Mouse (Mus musculus) liver, adult 2 months (tissue): ENCODE measurements around the gene Lce3c. TPM values are rescaled to one million over a fixed set of nuclear protein-coding genes. Genes with fewer than 3 reads are reported as not detected.

Experiments
- DNase-seq: peaks from one replicate; pipeline ENCODE4 v3.0.0-alpha.2; 2011; ENCODE audit warnings: low read depth, low spot score; ENCODE audit errors: extremely low read depth
- H3K27ac ChIP-seq: fragments of 200-500 bp; replicated peaks from 2 replicates; pipeline ENCODE4 v1.5.1; 2012; ENCODE audit warnings: low read depth, mild to moderate bottlenecking, control low read depth, inconsistent platforms, low read length; ENCODE audit not compliant: insufficient read depth
- H3K27me3 ChIP-seq: fragments of 200-500 bp; 2 replicates; pipeline ENCODE4 v1.6.1; 2012; ENCODE audit warnings: mild to moderate bottlenecking, moderate library complexity, low read length, inconsistent platforms; ENCODE audit not compliant: control insufficient read depth, insufficient read depth
- H3K36me3 ChIP-seq: fragments of 200-500 bp; 2 replicates; pipeline ENCODE4 v1.6.1; 2012; ENCODE audit warnings: low read length, inconsistent platforms; ENCODE audit not compliant: control insufficient read depth, insufficient read depth
- H3K4me1 ChIP-seq: fragments of 200-500 bp; 2 replicates; pipeline ENCODE4 v1.6.1; 2011; ENCODE audit warnings: low read length; ENCODE audit not compliant: control insufficient read depth, insufficient read depth
- H3K4me3 ChIP-seq: fragments of 200-500 bp; 2 replicates; pipeline ENCODE4 v1.5.1; 2011; ENCODE audit warnings: low read depth, mild to moderate bottlenecking, control low read depth, low read length, moderate library complexity; ENCODE audit not compliant: insufficient read depth
- H3K79me2 ChIP-seq: fragments of 200-500 bp; 2 replicates; pipeline ENCODE4 v1.6.1; 2012; ENCODE audit warnings: inconsistent platforms, mild to moderate bottlenecking, low read length, moderate library complexity; ENCODE audit not compliant: control insufficient read depth, insufficient read depth
- H3K9ac ChIP-seq: fragments of 200-500 bp; 2 replicates; pipeline ENCODE4 v1.6.1; 2012; ENCODE audit warnings: low read depth, mild to moderate bottlenecking, control low read depth, inconsistent platforms, low read length
- CTCF ChIP-seq: fragments of 200-500 bp; IDR thresholded peaks from 2 replicates; pipeline ENCODE4 v1.5.1; 2011; ENCODE audit warnings: low read depth, low read length, control low read depth
- POLR2A ChIP-seq: fragments of 200-500 bp; IDR thresholded peaks from 2 replicates; pipeline ENCODE4 v1.6.1; 2011; ENCODE audit warnings: low read length, control low read depth; ENCODE audit not compliant: insufficient read depth; ENCODE audit errors: extremely low read depth
- WGBS: fragments of 180-500 bp; shearing (Covaris S2); methylation state at CpG from one replicate; pipeline ENCODE4 v1.1.7; 2018; 5-methylcytosine and 5-hydroxymethylcytosine counted together
- polyA plus RNA-seq: library from polyadenylated mRNA; depleted of rRNA; stranded (reverse); fragments of >200 nt; gene quantifications from 2 replicates; pipeline ENCODE4 v1.2.3, GENCODE M21; 2012; rRNA removed
- total RNA-seq: library from RNA; depleted of rRNA; stranded (reverse); fragments of >200 nt; gene quantifications from 2 replicates; pipeline ENCODE4 v1.2.3, GENCODE M21; 2014; rRNA removed

Lce3c gene
- total RNA-seq (not detected in 2 replicates), polyA plus RNA-seq (not detected in 2 replicates)

DNA sequence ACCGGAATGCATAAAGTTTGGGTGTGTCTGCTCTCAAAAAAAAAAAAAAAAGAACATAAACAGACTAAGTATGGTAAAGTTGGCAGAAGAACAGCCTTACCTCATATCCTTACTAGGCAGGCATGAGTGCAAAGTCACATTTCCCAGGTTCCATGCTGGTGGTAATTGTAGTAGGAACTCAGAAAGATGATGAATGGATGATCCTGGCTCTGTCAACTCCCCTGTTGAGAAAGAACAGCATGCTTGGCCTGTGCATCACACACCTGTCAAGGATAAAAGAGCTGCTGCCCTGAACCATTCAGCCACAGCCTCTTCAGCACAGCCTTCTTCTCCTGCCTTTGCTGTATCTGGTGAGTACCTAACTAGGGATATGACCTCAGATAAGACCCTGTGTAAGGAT lies at the start of gene Lce3c:
Gene Lce3c (plus strand): TSS at position 301 of the 400 bp plus-strand sequence.
- Histone ChIP-seq H3K4me1 (no peaks in the 10 kb centered on the region), H3K9ac (no peak within 1 kb of the TSS), H3K36me3 (no peaks in the 10 kb centered on the region), H3K79me2 (no peaks in the 10 kb centered on the region), H3K4me3 (no peak within 1 kb of the TSS), H3K27me3 (no peaks in the 10 kb centered on the region), H3K27ac (no peak within 1 kb of the TSS)
- no peak for TF ChIP-seq POLR2A
- no peak for TF ChIP-seq CTCF
- WGBS, result 50% methylated on average over 1 of the region's 1 CpGs
- no peak for DNase-seq

DNA sequence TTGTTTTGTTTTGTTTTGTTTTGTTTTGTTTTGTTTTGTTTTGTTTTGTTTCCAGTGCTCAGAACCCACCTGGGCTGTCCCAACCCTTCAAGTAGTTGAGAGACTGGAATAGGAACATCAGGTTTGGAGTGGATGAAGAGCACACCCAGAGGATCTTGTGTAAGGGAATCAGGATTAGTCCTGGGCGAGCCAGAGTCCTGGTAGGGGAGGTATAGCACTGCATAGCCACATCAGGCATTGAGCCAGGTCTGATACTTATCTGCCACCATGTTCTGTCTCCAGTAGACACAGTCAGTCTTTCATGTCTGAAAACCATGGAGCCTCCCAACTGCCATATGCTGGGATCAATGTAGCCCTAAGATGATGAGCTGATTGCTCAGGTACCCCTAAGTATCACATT lies 49.8 kb upstream of the Lce3c start:
- WGBS, result 41% methylated on average over 1 of the region's 1 CpGs
- Histone ChIP-seq H3K27me3 (no peaks in the 10 kb centered on the region), H3K4me3 (no peak overlapping the region), H3K36me3 (no peaks in the 10 kb centered on the region), H3K4me1 (no peaks in the 10 kb centered on the region), H3K27ac (no peak overlapping the region), H3K79me2 (no peaks in the 10 kb centered on the region), H3K9ac (no peak overlapping the region)
- no peak for TF ChIP-seq CTCF
- no peak for TF ChIP-seq POLR2A
- no peak for DNase-seq

DNA sequence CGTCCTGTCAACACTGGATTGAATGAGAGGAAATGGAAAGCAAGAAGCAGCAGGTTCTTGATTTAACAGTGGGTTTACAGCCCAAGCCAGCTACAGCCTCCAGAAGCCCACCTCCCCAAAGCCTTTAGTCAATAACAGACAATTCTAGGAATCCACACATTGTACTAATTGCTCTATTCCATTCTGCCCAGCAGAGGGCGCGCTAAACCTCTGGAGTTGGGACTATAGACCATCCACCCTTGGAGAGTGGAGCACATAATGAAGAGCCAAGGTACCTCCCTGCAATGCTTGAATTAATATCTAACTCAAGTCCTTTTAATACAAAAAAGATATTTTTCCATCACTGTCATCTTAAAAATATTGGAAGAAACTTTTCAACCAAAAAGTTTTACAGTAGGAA lies 41.3 kb upstream of the Lce3c start:
- Histone ChIP-seq H3K27me3 (peaks cover 4% of the 10 kb centered on the region; the same call in 1 of the 2 replicates), H3K79me2 (no peaks in the 10 kb centered on the region), H3K4me3 (no peak overlapping the region), H3K27ac (no peak overlapping the region), H3K36me3 (no peaks in the 10 kb centered on the region), H3K4me1 (no peaks in the 10 kb centered on the region), H3K9ac (no peak overlapping the region)
- DNase-seq, result no peak
- 19% methylated on average over 3 of the region's 3 CpGs for WGBS
- peak; percentile 49; the same call in 1 of the 2 replicates for TF ChIP-seq CTCF
- no peak for TF ChIP-seq POLR2A

DNA sequence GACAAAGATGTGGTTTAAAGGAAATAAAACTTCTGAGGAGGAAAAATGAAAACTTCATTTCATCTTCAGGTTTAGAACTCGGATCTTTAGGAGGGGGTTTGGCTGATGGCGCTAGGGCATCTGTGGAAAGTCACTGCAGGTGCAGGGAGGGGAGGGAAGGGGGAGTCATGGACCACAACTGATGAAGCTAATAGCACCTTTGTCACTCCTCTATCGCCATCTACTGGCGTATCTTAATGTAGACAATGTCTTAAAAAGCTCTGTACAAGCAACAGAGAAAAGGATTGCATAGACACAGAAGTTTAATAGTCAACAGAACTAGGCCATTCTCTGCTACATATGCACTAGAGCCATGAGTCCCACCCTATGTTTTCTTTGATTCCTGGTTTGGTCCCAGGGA lies 40.6 kb upstream of the Lce3c start:
- TF ChIP-seq CTCF, result peak; percentile 10; the same call in 1 of the 2 replicates
- no peak for TF ChIP-seq POLR2A
- H3K27me3 ChIP-seq, result peaks cover 4% of the 10 kb centered on the region; the same call in 1 of the 2 replicates
- H3K4me1 ChIP-seq, result no peaks in the 10 kb centered on the region
- no peak overlapping the region for H3K4me3 ChIP-seq
- H3K9ac ChIP-seq, result no peak overlapping the region
- H3K79me2 ChIP-seq, result no peaks in the 10 kb centered on the region
- 30% methylated on average over 4 of the region's 4 CpGs for WGBS
- no peaks in the 10 kb centered on the region for H3K36me3 ChIP-seq
- DNase-seq, result no peak
- H3K27ac ChIP-seq, result no peak overlapping the region

DNA sequence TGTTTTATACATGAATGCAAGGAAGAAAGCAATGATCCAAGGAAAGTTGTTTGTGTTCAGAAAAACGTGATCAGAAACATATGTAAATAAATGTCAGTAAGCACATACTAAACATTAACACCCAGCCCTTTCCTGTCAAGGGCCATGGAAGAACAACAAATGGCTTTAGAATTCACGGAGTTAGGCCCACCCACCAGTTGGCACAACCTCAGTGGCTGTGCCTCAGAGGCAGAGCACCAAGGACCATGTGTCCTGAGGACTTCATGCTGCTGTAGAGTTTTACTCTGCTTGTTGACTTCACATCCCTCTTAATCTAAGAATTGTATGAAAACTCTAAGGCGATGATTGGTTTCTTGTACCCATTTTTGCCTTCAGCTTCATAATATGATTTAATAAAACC lies 39.1 kb upstream of the Lce3c start:
- H3K9ac ChIP-seq, result no peak overlapping the region
- H3K4me3 ChIP-seq, result no peak overlapping the region
- no peak for TF ChIP-seq CTCF
- no peak for TF ChIP-seq POLR2A
- DNase-seq, result no peak
- no peak overlapping the region for H3K27ac ChIP-seq
- no peaks in the 10 kb centered on the region for H3K4me1 ChIP-seq
- no peaks in the 10 kb centered on the region for H3K79me2 ChIP-seq
- H3K36me3 ChIP-seq, result no peaks in the 10 kb centered on the region
- 47% methylated on average over 3 of the region's 3 CpGs for WGBS
- H3K27me3 ChIP-seq, result no peaks in the 10 kb centered on the region; the same call in 1 of the 2 replicates

DNA sequence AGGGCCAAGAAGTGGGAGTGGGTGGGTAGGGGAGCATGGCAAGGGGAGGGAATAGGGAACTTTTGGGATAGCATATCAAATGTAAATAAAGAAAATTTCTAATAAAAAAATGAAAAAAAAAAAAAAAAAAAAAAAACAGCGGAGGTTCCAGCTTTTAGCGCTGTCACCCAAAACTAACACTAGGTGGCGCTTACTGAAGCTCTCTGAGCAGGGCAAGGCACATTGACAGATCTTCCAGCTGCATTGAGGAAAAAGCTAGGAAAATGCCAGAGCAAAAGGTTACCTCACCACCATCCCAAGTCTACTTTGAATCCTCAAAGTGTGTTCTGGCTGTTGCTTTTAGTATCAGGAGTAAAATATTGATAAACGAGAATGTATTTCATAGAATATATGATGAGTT lies 36.7 kb upstream of the Lce3c start:
- no peak for TF ChIP-seq POLR2A
- TF ChIP-seq CTCF, result peak; percentile 54; the same call in 1 of the 2 replicates
- 21% methylated on average over 4 of the region's 4 CpGs for WGBS
- peak; percentile 13 for DNase-seq

More for the DNA sequence above, 36.7 kb upstream of the Lce3c start:
- H3K9ac ChIP-seq, result no peak overlapping the region
- no peaks in the 10 kb centered on the region for H3K36me3 ChIP-seq
- H3K27me3 ChIP-seq, result no peaks in the 10 kb centered on the region
- H3K79me2 ChIP-seq, result no peaks in the 10 kb centered on the region
- no peak overlapping the region for H3K4me3 ChIP-seq
- H3K4me1 ChIP-seq, result no peaks in the 10 kb centered on the region
- H3K27ac ChIP-seq, result no peak overlapping the region
